Mouse (Mus musculus) ovary, postnatal 10 days (tissue): Measurements from ENCODE around the gene Gm17581.

Experiments used
- DNase-seq: peaks from one replicate; pipeline ENCODE4 v3.0.0; 2022; ENCODE audit warnings: low spot score

Gm17581 gene

GRCm38 (mm10) chr2:155691336-155691722 is 44.3 kb downstream of the Gm17581 start:
- DNase-seq, result no peak

DNA sequence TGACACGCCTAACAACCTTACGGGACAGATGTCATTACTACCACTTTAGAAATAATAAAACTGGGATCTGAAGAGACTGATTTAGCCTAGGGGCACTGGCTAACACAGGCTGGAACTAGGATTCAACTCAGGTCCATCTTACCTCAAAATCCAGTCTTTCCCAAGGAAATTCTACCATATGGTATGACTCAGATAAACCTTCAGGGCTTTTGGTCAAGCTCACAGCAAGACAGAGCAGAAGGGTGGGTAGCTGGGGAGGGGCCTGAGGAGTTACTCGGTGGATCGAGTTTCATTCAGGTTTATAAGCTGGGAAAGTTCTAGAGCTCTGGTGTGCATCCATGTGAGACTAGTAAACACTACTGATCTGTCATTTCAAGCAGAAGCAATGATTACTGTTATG is 46.5 kb downstream of the Gm17581 start:
- DNase-seq, result no peak

DNA sequence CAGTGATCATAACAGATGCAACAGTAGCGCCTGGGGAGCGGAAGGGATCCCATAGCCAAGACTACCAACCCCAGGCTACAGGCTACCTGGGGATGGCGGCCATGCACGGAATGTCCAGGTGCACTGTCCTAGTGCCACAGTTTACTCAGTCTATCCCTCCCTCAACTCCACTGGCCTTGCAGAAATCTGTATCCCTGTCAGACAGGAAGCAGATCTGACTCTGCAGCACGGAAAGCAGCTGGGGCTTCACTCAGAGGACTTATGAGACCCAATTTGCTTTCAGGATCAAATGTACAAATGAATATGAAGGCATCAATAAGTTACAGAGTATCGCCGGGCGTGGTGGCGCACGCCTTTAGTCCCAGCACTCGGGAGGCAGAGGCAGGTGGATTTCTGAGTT is 47.9 kb downstream of the Gm17581 start:
- no peak for DNase-seq

GRCm38 (mm10) chr2:155686572-155686971 is 49.1 kb downstream of the Gm17581 start:
- no peak for DNase-seq
